Mouse (Mus musculus): ENCODE data around the gene Pdcl.

Pdcl gene

GRCm38 (mm10) chr2:37358633-37359540 is at the start of gene Pdcl:
Pdcl (minus strand) TSS chr2:37359332.
- DNase-seq (ENCODE audit: low read depth) = peak; percentile 99

GRCm38 (mm10) chr2:37395539-37395938 is 36.4 kb upstream of the Pdcl start:
- peak; percentile 57 for DNase-seq (ENCODE audit: low read depth)

- no peak for DNase-seq (ENCODE audit: low read depth)
Observed at GRCm38 (mm10) chr2:37382921-37383320, 23.8 kb upstream of the Pdcl start.

- DNase-seq (ENCODE audit: low read depth) = peak; percentile 83
Observed at GRCm38 (mm10) chr2:37380189-37380588, 21.1 kb upstream of the Pdcl start.

- DNase-seq (ENCODE audit: low read depth) = peak; percentile 93
Observed at GRCm38 (mm10) chr2:37376018-37376417, 16.9 kb upstream of the Pdcl start.

GRCm38 (mm10) chr2:37370651-37371050 is 11.5 kb upstream of the Pdcl start:
- no peak for DNase-seq (ENCODE audit: low read depth)

- peak; percentile 26 for DNase-seq (ENCODE audit: low read depth)
Observed at GRCm38 (mm10) chr2:37359908-37360307, 776 bp upstream of the Pdcl start.

GRCm38 (mm10) chr2:37355571-37355970 is 3.6 kb downstream of the Pdcl start:
- DNase-seq (ENCODE audit: low read depth) = no peak

GRCm38 (mm10) chr2:37351671-37352070 is 7.5 kb downstream of the Pdcl start:
- no peak for DNase-seq (ENCODE audit: low read depth)

- DNase-seq (ENCODE audit: low read depth) = peak; percentile 75
Observed at GRCm38 (mm10) chr2:37338497-37339187, 20.5 kb downstream of the Pdcl start.

GRCm38 (mm10) chr2:37333321-37333720 is 25.8 kb downstream of the Pdcl start:
- no peak for DNase-seq (ENCODE audit: low read depth)

- no peak for DNase-seq (ENCODE audit: low read depth)
Observed at GRCm38 (mm10) chr2:37326215-37326614, 32.9 kb downstream of the Pdcl start, which contains the start of gene Olfr368. Olfr368 (plus strand) TSS chr2:37326515.

All from 416B (cell line).